Mouse (Mus musculus) adrenal gland, postnatal 25 days (tissue): ENCODE measurements around the gene Shbg. TPM values are rescaled to one million over a fixed set of nuclear protein-coding genes. Genes with fewer than 3 reads are reported as not detected.

Source experiments
- DNase-seq: peaks from one replicate; pipeline ENCODE4 v3.0.0; 2021; ENCODE audit warnings: mixed read lengths
- total RNA-seq: library from RNA; stranded (reverse); gene quantifications from 2 replicates; pipeline ENCODE4 v1.2.3, GENCODE M21; 2021

The Shbg gene
- total RNA-seq, 1 experiment from 2014 or later, result not detected

DNA sequence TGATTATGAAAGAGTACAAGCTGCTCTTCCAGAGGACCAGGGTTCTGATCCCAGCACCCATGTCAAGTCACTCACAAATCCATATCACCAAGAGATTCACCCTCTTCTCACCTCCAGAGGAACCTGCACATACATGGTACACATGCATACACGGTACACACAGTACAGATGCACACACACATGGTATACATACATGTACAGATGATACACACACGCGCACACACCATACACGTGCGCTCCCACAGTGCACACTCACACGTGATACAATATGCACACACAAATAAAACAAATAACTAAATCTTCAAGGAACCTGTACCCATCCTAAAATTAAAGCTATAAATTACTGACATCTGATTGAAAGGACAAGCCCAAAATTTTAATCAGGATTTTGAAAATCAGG lies 22.9 kb downstream of the Shbg start:
- DNase-seq, result no peak

DNA sequence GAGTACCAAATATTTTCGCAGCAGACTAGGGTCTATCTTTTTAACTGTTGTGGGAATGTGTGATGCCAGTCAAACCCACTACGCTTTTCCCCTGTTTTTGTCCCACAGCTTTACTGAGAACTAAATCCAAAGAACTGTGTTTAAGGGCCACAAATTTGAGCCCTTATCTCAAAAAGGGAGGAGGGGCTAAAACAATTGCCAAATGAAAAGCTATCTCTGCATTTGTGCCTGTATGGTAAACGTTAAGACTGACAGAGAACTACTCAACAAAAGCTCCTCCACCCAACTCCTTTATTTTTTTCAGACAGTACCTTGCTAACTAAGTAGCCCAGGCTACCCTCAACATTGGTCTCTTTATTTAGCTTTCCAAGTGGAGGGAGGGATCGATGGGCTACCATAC lies 24.9 kb downstream of the Shbg start:
- DNase-seq, result no peak

DNA sequence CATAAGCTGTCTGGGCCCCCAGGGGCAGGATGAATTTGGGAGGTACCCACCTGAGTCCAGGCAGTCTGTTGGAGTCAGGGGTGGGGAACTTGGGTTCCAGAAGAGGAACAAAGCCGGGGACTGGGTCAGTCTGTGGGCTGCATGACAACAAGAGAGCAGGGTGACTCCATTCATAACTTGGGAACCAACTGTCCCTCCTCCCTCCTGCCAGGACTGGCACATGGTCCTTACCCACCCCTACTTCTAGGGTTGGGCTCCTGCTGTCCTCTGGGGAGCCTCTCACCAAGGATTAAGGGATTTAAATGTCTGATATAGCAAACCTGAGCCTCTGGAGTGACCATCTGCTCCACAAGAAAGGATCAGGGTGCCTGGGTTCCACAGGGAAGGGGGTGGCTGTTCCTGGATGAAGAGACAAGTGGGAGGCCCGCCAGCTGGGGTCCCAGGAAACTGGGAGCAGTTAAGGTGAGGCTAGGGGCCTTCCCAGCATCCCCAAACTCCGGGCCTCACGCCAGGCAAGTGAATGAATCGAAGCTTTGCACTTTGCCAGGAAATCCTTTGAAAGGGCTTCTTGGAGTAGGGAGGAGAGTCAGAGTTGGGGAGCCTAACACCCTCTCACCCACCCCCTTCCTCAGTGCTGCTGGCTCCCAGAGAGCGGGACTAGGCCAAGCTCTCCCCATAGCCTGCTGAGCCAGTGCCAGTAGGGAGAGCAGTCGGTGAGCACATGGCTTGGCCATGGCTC lies 25.6 kb downstream of the Shbg start:
- no peak for DNase-seq

DNA sequence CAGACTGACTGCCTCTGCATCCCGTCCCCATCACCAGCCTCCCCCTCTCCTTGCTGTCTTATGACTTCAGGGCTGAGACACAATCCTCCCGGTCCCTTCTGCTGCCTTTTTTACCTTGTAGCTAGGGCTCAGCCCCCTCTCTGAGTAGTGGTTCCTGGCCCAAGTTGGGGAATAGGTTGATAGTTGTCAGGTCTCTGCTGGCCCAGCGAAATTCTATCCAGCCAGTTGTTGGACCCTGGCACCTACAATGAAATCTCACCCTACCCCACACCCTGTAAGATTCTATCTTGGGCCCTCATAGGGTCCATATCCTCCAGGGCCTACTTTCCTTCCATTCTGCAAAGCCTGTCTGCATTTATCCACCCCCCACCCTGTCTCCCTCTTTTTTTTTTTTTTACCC lies 26.3 kb downstream of the Shbg start:
- DNase-seq, result no peak

DNA sequence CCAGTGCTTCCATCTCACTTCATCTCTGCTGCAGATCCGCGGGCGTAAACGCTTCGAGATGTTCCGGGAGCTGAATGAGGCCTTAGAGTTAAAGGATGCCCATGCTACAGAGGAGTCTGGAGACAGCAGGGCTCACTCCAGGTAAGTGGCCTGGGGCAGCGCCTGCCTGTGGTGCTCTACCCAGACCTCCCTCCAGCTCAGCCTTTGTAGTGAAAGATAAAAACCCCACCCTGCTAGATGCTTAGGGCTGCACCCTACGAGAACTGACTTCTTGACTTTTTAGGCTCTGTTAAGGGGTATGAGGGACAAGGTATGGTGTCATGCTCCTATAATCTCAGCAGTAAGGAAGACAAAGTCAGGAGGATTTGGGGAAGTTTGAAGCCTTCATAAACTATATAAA lies 27.1 kb downstream of the Shbg start:
- DNase-seq, result no peak

DNA sequence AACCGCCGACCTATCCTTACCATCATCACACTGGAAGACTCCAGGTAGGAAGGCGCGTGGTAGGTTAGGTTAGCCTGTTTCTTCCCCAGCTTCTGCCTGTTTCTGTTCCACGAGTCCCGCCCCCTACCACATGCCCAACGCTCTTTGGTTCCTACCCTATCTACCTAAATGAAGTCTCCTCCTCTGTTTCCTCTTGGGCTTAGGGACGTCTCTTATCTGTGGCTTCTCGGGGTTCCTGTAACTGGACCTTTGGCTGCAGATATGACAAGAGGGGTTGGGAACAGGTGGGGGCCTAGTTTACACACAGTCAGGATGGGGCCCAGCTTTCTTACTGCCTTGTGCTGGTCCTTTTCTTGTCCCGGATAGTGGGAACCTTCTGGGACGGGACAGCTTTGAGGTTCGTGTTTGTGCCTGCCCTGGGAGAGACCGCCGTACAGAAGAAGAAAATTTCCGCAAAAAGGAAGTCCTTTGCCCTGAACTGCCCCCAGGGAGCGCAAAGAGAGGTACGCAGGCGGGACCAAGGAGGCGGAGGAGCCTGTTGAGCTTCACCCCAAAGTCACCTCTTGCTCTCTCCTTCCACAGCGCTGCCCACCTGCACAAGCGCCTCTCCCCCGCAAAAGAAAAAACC lies 28.4 kb downstream of the Shbg start:
- DNase-seq, result no peak

DNA sequence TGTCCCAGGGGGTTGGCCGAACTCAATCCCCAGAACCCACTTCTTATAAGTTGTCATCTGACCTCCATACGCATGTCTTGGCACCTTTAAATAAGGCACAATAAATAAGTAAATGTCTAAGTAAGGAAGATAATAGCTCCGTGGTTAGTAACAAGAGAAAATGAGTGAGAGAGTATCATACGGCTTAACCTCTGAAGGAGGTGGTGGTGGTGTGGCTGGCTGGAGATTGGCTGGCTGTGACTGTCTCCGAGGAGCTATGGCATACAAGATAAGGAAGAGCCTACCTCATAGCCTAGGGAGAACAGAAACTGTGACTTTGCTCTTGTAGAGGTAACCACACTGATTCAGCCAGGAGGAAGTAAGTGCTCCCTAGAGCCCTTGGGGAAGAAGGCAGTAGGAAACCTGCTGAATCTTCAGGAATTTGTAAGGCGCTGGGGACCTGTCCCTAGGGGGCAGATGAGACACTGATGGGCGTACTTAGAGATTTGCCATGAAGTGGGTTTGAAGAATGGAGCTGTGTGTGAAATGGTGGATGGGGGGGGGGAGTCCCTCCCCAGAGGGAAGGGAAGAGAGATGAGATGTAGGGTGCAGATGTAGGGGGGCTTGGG lies 31.9 kb downstream of the Shbg start:
- DNase-seq, result no peak

DNA sequence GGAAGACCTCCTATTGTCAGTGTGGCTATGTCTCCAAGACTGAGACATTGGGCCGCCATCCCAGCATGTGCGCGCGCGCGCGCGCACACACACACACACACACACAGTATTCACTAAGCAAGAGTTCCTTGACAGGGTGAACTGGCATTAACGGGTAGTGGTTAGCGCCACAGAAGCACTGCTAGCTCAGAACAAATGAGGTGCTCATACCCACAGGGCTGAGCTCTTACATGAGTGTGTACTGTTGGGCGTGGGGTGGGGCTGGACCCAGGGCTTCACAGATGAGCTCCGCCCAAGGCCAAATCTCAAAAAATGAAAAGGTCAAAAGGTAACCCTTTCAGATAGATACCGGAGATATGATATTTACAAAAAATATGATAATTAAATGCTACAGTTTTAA lies 32.8 kb downstream of the Shbg start:
- DNase-seq, result no peak

DNA sequence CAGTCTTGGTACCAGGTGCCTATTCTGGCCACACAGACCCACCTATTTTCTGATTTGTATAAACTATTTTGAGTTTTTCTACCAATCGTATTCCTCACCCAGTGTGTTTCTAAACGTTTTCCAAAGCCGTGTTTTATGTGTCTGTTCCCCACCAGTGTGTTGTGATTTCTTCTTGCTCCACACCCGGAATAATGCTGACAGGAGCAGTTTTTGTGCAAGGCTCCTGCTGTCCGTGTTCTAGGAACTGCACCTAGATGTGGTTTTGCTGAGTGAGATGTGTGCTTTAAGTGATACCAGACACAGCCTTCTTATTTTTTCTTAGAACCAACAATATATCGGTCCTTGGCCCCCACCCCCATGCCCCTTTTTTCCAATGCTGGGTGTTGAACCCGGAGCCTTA lies 33.7 kb downstream of the Shbg start:
- no peak for DNase-seq

DNA sequence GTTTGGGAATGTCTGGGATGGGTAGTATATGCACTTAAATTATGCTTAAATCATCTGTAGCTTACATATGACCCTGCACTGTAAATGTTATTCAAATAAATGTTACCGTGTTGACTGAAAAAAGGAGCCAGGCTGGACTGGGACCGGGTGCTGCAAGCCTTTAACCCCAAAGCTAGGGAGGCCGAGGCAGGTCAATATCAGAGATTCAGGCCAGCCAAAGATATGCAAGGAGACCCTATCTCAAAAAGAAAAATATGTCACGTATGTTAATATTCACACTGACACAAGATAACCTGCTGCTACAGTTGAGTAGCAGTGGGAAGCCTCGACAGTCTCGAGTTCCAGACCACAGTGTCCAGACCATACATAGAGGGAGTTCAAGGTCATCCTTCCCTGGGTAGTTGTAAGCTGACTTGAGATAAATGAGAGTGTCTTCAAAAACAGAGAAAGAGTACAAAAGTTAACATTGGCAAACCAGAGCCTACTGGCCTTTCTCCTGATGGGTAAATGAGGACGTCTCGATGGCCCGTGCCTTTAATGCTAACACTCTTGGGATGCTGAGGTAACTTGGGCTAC lies 35.4 kb downstream of the Shbg start:
- no peak for DNase-seq

DNA sequence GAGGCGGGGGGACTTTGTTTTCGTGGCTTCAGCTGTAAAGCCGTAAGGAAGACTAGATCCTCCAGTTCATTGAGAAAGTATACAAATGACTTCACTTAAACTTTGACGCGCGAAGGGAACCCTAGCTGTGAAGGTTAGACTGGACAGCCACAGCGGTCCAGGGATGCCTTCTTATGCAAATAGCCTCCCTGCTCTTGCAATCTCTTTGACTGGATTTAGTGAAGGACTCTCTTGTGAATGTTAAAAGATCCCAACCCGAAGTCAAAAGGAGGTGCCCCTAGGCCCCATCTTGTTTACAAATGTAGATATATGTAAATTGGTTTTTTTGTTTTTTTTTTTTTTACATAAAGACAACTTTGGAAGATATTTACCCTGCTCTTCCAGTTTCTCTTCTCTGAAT lies 35.9 kb downstream of the Shbg start:
- DNase-seq, result no peak

DNA sequence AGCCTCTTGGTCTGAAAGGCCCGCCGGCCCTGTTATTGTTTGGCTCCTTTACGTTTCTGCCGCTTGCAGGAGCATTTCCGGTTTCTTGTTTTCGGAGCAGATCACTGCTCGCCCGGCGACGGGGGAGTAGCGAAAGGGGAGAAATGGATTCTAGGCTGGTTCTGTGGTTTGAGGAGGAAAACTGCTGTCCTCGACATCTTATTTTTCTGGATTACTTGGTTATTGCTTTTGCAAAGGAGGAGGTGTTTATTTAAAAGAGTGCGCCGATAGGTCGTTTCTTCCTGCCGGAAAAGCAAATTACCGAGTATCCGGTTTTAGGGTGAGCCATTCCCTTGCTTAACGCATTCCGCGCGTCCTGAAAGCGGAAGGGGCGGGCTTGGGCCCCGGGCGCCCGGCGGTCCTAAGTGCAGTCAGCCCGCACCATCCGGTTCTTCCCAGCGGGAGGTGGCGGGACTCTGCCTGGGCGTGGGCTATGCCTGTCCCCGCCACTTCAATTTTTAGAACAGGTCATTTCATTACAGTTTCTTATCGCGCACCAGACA lies 36.5 kb downstream of the Shbg start:
- DNase-seq, result peak; percentile 90

DNA sequence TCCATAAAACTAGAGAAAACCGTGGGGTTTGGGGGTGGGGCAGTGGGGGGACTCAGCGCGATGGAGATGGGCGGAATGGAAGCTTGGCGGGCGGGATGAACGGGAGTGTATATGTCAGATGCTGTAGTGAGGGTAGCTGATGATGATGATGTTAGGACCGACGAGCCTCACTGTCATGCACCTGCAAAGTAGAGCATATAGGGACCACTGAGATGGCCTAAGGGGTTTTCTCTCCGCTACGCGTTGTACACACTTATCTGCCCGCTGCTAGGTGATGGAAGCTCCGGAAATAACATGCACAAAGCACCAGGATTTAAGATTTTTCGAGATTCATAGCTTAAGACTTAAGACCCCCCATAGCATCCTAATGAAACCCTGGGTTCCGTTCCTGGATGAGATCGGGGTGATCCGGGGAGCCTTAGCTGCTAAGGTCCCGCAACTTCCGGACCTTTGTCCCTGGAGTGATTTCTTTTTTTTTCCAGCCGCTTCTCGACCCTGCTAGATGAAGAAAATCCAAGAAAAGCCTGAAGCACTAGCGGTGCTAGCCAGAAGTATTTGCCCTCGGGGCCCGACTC lies 37.0 kb downstream of the Shbg start:
- DNase-seq, result no peak

DNA sequence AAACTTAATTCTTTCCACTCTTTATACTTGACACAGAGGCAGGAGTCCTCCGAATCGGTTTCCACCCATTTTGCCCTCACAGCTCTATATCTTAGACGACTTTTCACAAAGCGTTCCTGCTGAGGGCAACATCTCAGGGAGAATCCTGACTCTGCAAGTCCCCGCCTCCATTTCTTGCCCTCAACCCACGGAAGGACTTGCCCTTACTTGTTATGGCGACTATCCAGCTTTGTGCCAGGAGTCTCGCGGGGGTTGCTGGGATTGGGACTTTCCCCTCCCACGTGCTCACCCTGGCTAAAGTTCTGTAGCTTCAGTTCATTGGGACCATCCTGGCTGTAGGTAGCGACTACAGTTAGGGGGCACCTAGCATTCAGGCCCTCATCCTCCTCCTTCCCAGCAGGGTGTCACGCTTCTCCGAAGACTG lies 37.6 kb downstream of the Shbg start, which contains the start of the genes Wrap53 and Trp53:
Gene Wrap53, minus strand, starts transcription at position 165 of the 424 bp plus-strand sequence.
Gene Trp53, plus strand, starts transcription at position 269 of the 424 bp plus-strand sequence.
- DNase-seq, result peak; percentile 81

DNA sequence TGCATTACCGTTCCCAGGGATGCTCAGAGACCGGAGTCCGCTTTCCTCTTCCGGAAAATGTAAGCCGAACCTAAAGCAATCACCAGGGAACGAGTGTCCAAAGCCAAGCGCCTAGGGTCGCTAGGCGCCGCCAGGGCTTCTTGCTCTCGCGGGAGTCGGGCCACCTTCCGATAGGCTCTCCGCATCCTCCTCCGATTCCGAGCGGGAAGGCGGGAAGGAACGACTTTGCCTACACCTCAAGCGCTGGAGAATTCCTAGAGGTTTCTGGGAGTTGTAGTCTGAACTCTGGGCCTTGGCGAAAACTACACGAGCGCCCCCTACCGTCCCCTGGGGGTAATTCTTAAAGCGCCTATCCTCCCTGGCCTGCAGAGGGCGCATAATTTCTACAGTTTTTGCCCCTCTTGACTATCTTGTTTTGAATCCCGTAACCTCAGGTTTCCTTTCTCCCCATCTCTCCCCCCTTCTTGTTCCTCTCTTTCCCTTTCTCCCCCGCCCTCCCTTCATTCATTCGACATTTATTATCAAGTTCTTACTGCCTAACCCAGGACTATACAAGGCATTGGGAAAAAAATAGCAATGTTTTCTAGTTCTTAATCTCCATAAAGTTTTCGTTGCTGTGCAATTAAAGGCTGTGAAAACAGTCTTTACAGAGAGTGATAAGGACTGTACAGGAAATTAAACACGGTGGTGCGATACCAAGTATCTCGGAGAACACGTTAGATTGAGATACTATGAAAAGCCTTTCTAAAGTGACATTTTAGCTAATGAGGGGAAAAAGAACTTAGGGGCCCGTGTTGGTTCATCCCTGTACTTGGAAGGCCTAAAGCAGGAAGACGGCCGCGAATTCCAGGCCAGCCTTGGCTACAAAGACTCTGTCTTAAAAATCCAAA lies 38.3 kb downstream of the Shbg start:
- peak; percentile 95 for DNase-seq

DNA sequence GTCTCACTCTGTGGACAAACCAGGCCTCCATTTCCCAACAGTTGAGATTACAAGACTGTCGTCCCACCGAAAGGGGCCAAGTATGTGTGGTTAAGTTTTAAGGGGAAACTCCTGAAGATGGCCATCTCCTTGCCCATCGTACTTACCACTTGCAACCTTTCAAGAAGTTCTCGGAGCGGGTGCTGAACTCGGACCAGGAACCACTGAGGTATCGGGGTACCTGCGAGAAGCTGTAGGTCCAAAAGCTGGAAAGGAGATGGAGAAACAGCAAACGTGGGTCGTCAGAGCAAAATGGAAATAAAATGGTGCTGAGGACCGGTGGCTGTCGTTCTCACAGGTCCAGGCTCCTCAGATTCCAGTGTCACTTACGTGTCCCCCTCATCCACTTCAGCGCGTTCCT lies 39.4 kb downstream of the Shbg start:
- no peak for DNase-seq

DNA sequence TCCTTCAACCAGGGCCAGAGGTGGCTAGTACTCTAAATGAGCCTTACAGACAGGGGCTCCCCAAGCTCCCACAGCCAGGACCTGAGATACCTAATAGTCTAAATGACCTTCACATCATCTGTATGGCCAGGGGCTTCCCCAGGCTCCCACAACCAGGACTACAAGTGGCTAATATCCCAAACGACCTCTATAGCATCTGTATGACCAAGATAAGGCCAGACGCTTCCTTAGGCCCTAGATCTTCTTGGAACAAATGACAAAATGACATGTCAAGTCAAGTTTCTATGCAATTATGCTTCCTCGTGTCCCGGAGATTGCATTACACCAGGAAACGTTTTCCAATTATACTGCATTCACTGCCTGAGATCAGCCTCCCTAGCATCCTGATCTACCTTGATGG lies 41.4 kb downstream of the Shbg start:
- DNase-seq, result no peak

DNA sequence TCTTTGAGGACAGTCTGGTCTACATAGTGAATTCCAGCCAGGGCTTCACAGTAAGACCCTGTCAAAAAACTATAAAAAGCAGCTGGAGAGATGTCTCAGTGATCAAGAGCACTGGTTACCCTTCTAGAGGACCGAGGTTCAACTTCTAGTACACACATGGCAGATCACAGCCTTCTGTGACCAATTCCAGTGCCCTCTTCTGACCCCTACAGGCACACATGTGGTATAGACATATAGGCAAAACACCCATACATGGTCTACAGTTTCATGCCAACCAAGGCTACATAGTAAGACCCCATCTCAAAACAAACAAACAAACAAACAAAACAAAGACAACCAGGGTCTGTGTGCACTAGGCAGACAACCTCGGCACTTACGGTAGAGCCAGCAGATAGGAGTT lies 42.5 kb downstream of the Shbg start:
- DNase-seq, result no peak

DNA sequence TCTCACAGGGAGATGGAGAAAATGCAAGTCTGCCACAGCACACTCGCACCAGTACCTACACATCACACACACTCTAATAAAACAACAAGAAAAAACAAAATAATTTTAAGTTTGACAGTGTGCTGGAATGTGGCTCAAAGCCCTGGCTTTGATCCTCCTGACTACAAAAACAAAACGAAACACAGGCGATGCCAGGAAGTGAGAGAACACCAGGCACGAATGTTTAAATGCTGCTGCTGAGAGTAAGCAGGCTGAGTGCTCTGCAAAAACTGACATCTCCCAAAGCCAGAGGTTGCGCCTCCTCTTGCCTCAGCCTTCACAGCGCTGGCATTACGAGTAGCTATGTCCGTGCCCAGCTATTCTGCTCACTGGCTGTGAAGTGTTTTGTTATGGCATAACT lies 52.6 kb downstream of the Shbg start:
- no peak for DNase-seq
